Mouse (Mus musculus) heart, embryonic 15.5 days (tissue): ENCODE data around the gene Dock8. TPM values are rescaled to one million over a fixed set of nuclear protein-coding genes. Genes with fewer than 3 reads are reported as not detected.

ENCODE experiments used
- ATAC-seq: fragments of 200-750 bp; cut with Nextera tagmentation; replicated peaks from 2 replicates; pipeline ENCODE4 v1.8.0; 2017; ENCODE audit warnings: low read depth, moderate TSS enrichment; ENCODE audit not compliant: insufficient number of reproducible peaks, insufficient read depth, low FRiP score
- H3K27ac ChIP-seq: fragments of 300-500 bp; sonication (generic); 2 replicates; pipeline ENCODE4 v1.5.1; 2015; ENCODE audit warnings: mild to moderate bottlenecking, inconsistent platforms
- H3K27me3 ChIP-seq: fragments of 300-500 bp; sonication (generic); 2 replicates; pipeline ENCODE4 v1.6.1; 2015; ENCODE audit warnings: inconsistent platforms
- H3K36me3 ChIP-seq: fragments of 300-500 bp; sonication (generic); 2 replicates; pipeline ENCODE4 v1.6.1; 2015; ENCODE audit warnings: mild to moderate bottlenecking, inconsistent platforms
- H3K4me1 ChIP-seq: fragments of 300-500 bp; sonication (generic); replicated peaks from 2 replicates; pipeline ENCODE4 v1.6.1; 2015; ENCODE audit warnings: inconsistent platforms
- H3K4me2 ChIP-seq: fragments of 300-500 bp; sonication (generic); 2 replicates; pipeline ENCODE4 v1.6.1; 2015; ENCODE audit warnings: inconsistent platforms, mild to moderate bottlenecking, moderate library complexity
- H3K4me3 ChIP-seq: fragments of 300-500 bp; sonication (generic); 2 replicates; pipeline ENCODE4 v1.5.1; 2015; ENCODE audit warnings: mild to moderate bottlenecking, inconsistent platforms
- H3K9ac ChIP-seq: fragments of 300-500 bp; sonication (generic); 2 replicates; pipeline ENCODE4 v1.6.1; 2015; ENCODE audit warnings: mild to moderate bottlenecking, inconsistent platforms
- H3K9me3 ChIP-seq: fragments of 300-500 bp; sonication (generic); replicated peaks from 2 replicates; pipeline ENCODE4 v1.6.1; 2016; ENCODE audit warnings: inconsistent platforms
- WGBS: fragments of 180-500 bp; shearing (Covaris S2); methylation state at CpG from one replicate; pipeline ENCODE4 v1.1.7; 2015; ENCODE audit warnings: mixed read lengths; 5-methylcytosine and 5-hydroxymethylcytosine counted together
- polyA plus RNA-seq: library from polyadenylated mRNA; unstranded; fragments of >200 nt; fragmentation: Nextera tagmentation; extraction: Ambion mirVana; gene quantifications from 2 replicates; pipeline ENCODE4 v1.2.1, GENCODE M21; 2015

The Dock8 gene
- polyA plus RNA-seq: 3.8 and 8.0 TPM in 2 replicates

- peak within 1 kb of the TSS; percentile 59 for H3K9ac ChIP-seq
- H3K4me3 ChIP-seq: peak within 1 kb of the TSS; percentile 69
- peak within 1 kb of the TSS; percentile 80 for H3K4me2 ChIP-seq
- under 1% methylated on average over 99 of the region's 109 CpGs for WGBS
- H3K27me3 ChIP-seq: peaks cover 17% of the 10 kb centered on the region
- ATAC-seq: peak; percentile 79
- peaks cover 19% of the 10 kb centered on the region for H3K4me1 ChIP-seq
- no peaks in the 10 kb centered on the region for H3K9me3 ChIP-seq
- H3K36me3 ChIP-seq: no peaks in the 10 kb centered on the region
- peak within 1 kb of the TSS; percentile 44 for H3K27ac ChIP-seq
Measured at GRCm38 (mm10) chr19:24999201-24999886, at the start of gene Dock8. TSS of gene Dock8 (plus strand) at chr19:24999534.

DNA sequence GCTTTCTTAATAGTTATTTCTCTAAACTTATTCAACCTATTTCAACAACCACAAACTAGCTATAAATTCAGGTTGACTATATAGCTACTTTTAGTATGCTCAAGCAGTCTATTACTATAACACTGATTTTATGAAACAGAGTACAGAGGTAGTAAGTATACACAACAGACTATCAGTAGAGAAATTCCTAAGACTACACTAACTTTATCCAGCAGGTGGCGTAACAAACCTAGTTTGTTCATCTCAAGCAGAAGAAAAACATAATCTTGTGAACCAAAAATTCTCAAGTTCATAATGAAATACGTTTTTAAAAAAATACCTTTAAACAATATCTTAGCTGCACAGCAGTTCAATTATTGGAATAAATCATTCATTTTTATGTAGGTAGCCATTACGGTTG is 40.8 kb upstream of the Dock8 start:
- Histone ChIP-seq H3K9ac (no peak overlapping the region), H3K4me3 (no peak overlapping the region), H3K9me3 (no peaks in the 10 kb centered on the region), H3K36me3 (peaks cover 11% of the 10 kb centered on the region), H3K4me1 (peaks cover 9% of the 10 kb centered on the region), H3K27me3 (no peaks in the 10 kb centered on the region), H3K4me2 (no peak overlapping the region), H3K27ac (no peak overlapping the region)
- no peak for ATAC-seq
- WGBS: 35% methylated on average over 3 of the region's 3 CpGs

GRCm38 (mm10) chr19:24961172-24961962 is 38.0 kb upstream of the Dock8 start, which contains the start of gene Cbwd1:
TSS of gene Cbwd1 (minus strand) at chr19:24961610.
- peak within 1 kb of the TSS; percentile 74 for H3K4me3 ChIP-seq
- peak within 1 kb of the TSS; percentile 60 for H3K27ac ChIP-seq
- H3K9me3 ChIP-seq: no peaks in the 10 kb centered on the region
- no peaks in the 10 kb centered on the region for H3K36me3 ChIP-seq
- peak within 1 kb of the TSS; percentile 64 for H3K4me2 ChIP-seq
- no peaks in the 10 kb centered on the region for H3K27me3 ChIP-seq
- under 1% methylated on average over 36 of the region's 36 CpGs for WGBS
- peak; percentile 100 for ATAC-seq
- peaks cover 9% of the 10 kb centered on the region for H3K4me1 ChIP-seq
- H3K9ac ChIP-seq: peak within 1 kb of the TSS; percentile 74

DNA sequence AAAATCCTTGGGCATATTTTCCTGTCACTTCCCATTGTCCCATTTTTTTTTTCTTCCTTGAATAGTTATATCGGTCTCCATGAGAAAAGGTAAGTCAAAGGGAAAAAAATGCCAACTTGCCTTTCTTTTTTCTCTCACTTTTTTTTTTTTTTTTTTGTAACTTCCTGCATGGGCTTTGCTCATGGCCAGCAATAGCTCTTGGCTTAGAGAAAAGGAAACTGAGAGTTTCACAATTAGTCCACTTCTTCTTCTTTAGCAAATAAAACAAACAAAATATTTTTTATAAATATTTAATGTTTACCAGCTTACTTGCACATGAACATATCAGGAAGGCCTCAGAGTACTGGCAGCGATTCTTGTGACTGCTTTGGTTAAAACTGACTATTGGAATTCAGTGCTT is 33.1 kb upstream of the Dock8 start:
- Histone ChIP-seq H3K4me1 (no peaks in the 10 kb centered on the region), H3K9ac (no peak overlapping the region), H3K36me3 (no peaks in the 10 kb centered on the region), H3K9me3 (no peaks in the 10 kb centered on the region), H3K27me3 (no peaks in the 10 kb centered on the region), H3K27ac (no peak overlapping the region), H3K4me2 (no peak overlapping the region), H3K4me3 (no peak overlapping the region)
- ATAC-seq: no peak
- 70% methylated on average over 2 of the region's 2 CpGs for WGBS

- ATAC-seq: no peak
- WGBS: 81% methylated on average over 2 of the region's 2 CpGs
- Histone ChIP-seq H3K27ac (no peak overlapping the region), H3K36me3 (no peaks in the 10 kb centered on the region), H3K4me2 (no peak overlapping the region), H3K4me3 (no peak overlapping the region), H3K4me1 (no peaks in the 10 kb centered on the region), H3K9ac (no peak overlapping the region), H3K27me3 (no peaks in the 10 kb centered on the region), H3K9me3 (no peaks in the 10 kb centered on the region)
Measured at GRCm38 (mm10) chr19:24966941-24967340, 32.4 kb upstream of the Dock8 start.

GRCm38 (mm10) chr19:24971307-24971706 is 28.0 kb upstream of the Dock8 start:
- H3K27me3 ChIP-seq: no peaks in the 10 kb centered on the region
- no peak overlapping the region for H3K27ac ChIP-seq
- no peak for ATAC-seq
- no peak overlapping the region for H3K9ac ChIP-seq
- H3K4me2 ChIP-seq: no peak overlapping the region
- H3K9me3 ChIP-seq: no peaks in the 10 kb centered on the region
- no peaks in the 10 kb centered on the region for H3K36me3 ChIP-seq
- no peaks in the 10 kb centered on the region for H3K4me1 ChIP-seq
- 68% methylated on average over 7 of the region's 7 CpGs for WGBS
- no peak overlapping the region for H3K4me3 ChIP-seq

- no peak overlapping the region for H3K4me3 ChIP-seq
- no peak overlapping the region for H3K4me2 ChIP-seq
- no peaks in the 10 kb centered on the region for H3K36me3 ChIP-seq
- no peaks in the 10 kb centered on the region for H3K9me3 ChIP-seq
- 77% methylated on average over 3 of the region's 3 CpGs for WGBS
- no peak for ATAC-seq
- no peak overlapping the region for H3K27ac ChIP-seq
- no peaks in the 10 kb centered on the region for H3K4me1 ChIP-seq
- no peaks in the 10 kb centered on the region for H3K27me3 ChIP-seq
- H3K9ac ChIP-seq: no peak overlapping the region
Measured at GRCm38 (mm10) chr19:24972701-24973390, 26.5 kb upstream of the Dock8 start.

- H3K4me1 ChIP-seq: no peaks in the 10 kb centered on the region
- H3K4me2 ChIP-seq: no peak overlapping the region
- no peaks in the 10 kb centered on the region for H3K27me3 ChIP-seq
- no peaks in the 10 kb centered on the region for H3K36me3 ChIP-seq
- no peak overlapping the region for H3K4me3 ChIP-seq
- no peaks in the 10 kb centered on the region for H3K9me3 ChIP-seq
- ATAC-seq: no peak
- no peak overlapping the region for H3K27ac ChIP-seq
- H3K9ac ChIP-seq: no peak overlapping the region
- WGBS: 66% methylated on average over 11 of the region's 11 CpGs
Measured at GRCm38 (mm10) chr19:24977991-24978390, 21.3 kb upstream of the Dock8 start.

- ATAC-seq: no peak
- Histone ChIP-seq H3K9me3 (no peaks in the 10 kb centered on the region), H3K4me3 (no peak overlapping the region), H3K27me3 (no peaks in the 10 kb centered on the region), H3K9ac (no peak overlapping the region), H3K36me3 (no peaks in the 10 kb centered on the region), H3K4me1 (no peaks in the 10 kb centered on the region), H3K4me2 (no peak overlapping the region), H3K27ac (no peak overlapping the region)
- 74% methylated on average over 10 of the region's 10 CpGs for WGBS
Measured at GRCm38 (mm10) chr19:24978852-24979842, 20.2 kb upstream of the Dock8 start.

DNA sequence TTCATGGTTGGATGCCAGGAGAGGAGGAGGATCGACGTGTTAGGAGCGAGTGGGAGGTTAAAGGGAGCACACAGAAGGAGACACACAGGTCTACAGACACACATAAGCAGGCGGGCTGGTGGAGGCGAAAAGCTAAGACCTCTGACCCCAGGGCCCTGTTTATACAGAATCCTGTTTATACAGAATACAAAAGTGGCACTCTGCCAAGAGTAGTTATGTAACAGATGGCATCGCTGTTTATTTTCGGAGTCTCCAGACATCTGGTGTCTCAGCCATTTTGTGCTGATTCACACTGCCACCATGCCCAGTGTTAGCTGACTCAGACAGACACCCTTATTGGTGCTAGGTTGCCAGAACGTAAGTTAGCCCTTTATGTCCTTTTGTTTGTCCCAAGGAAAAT is 18.0 kb upstream of the Dock8 start:
- Histone ChIP-seq H3K27me3 (no peaks in the 10 kb centered on the region), H3K27ac (no peak overlapping the region), H3K4me2 (no peak overlapping the region), H3K4me1 (no peaks in the 10 kb centered on the region), H3K36me3 (no peaks in the 10 kb centered on the region), H3K9me3 (no peaks in the 10 kb centered on the region), H3K4me3 (no peak overlapping the region), H3K9ac (no peak overlapping the region)
- WGBS: 55% methylated on average over 8 of the region's 8 CpGs
- no peak for ATAC-seq
